ENCODE assay signal across 8 mouse cellular contexts in genomic region chr10:78464201-78464791, GRCm38 (mm10). TPM values are rescaled to one million over a fixed set of nuclear protein-coding genes. Genes with fewer than 3 reads are reported as not detected.
DNase-seq lines count a peak whose midpoint lies in the region; ATAC-seq and TF ChIP-seq lines count a peak whose summit lies in the region.

No protein-coding gene starts in this region.

- TF ChIP-seq CTCF in gastrocnemius, adult 2 months (IDR thresholded peaks at IDR 0.05): no peak
- TF ChIP-seq CTCF in thymus, adult 2 months (IDR thresholded peaks at IDR 0.05; ENCODE audit: borderline replicate concordance, control insufficient read depth, extremely low read depth, insufficient read depth, low read length, poor library complexity): no peak

- H3K27me3 ChIP-seq in thymus, adult 2 months (ENCODE audit: control insufficient read depth, insufficient read depth, low read length): no peaks in the 10 kb centered on the region
- H3K27me3 ChIP-seq in intestine, embryonic 16.5 days (replicated peaks; ENCODE audit: control insufficient read depth, insufficient read depth, low read length): no peaks in the 10 kb centered on the region
- H3K27me3 ChIP-seq in neural tube, embryonic 15.5 days (replicated peaks): no peaks in the 10 kb centered on the region

- no peaks in the 10 kb centered on the region for H3K9me3 ChIP-seq in intestine, embryonic 16.5 days (ENCODE audit: control insufficient read depth, low read length)
- no peaks in the 10 kb centered on the region for H3K9me3 ChIP-seq in neural tube, embryonic 15.5 days (replicated peaks)

- peak; percentile 22 for ATAC-seq in intestine, embryonic 16.5 days
- ATAC-seq in neural tube, embryonic 15.5 days (ENCODE audit: low FRiP score): peak; percentile 61

- WGBS in thymus, adult 2 months: 2% methylated on average over 32 of the region's 32 CpGs
- under 1% methylated on average over 32 of the region's 32 CpGs for WGBS in intestine, embryonic 16.5 days
- WGBS in neural tube, embryonic 15.5 days: 2% methylated on average over 32 of the region's 32 CpGs

- H3K4me3 ChIP-seq in gastrocnemius, adult 2 months: peak overlapping the region; percentile 93
- H3K4me3 ChIP-seq in thymus, adult 2 months (ENCODE audit: control insufficient read depth, insufficient read depth, low read length): peak overlapping the region; percentile 79
- H3K4me3 ChIP-seq in intestine, embryonic 16.5 days (ENCODE audit: low read length): peak overlapping the region; percentile 75
- H3K4me3 ChIP-seq in neural tube, embryonic 15.5 days (replicated peaks): peak overlapping the region; percentile 77

- no peak for DNase-seq in gastrocnemius, adult 2 months
- no peak for DNase-seq in gastrocnemius, adult 18-20 months (ENCODE audit: low spot score)
- DNase-seq in thymus, adult 2 months: peak; percentile 57
- no peak for DNase-seq in thymus, postnatal 25 days
- no peak for DNase-seq in MN1 (ENCODE audit: low spot score)
- DNase-seq in adrenal gland, adult 18-20 months (ENCODE audit: low spot score in 2 of 2): no peak

- H3K9ac ChIP-seq in intestine, embryonic 16.5 days (ENCODE audit: low read depth, low read length): peak overlapping the region; percentile 83
- H3K9ac ChIP-seq in neural tube, embryonic 15.5 days (replicated peaks): peak overlapping the region; percentile 70

- H3K4me2 ChIP-seq in intestine, embryonic 16.5 days (ENCODE audit: low read depth, low read length): peak overlapping the region; percentile 96
- peak overlapping the region; percentile 82 for H3K4me2 ChIP-seq in neural tube, embryonic 15.5 days

- peak overlapping the region; percentile 95 for H3K27ac ChIP-seq in gastrocnemius, adult 2 months
- H3K27ac ChIP-seq in thymus, adult 2 months (ENCODE audit: control insufficient read depth, insufficient read depth, low read length): peak overlapping the region; percentile 6; the same call in 1 of the 2 replicates
- H3K27ac ChIP-seq in intestine, embryonic 16.5 days (ENCODE audit: low read length): peak overlapping the region; percentile 92
- peak overlapping the region; percentile 81 for H3K27ac ChIP-seq in neural tube, embryonic 15.5 days (replicated peaks)

- no peaks in the 10 kb centered on the region for H3K36me3 ChIP-seq in thymus, adult 2 months (ENCODE audit: control insufficient read depth, insufficient read depth, low read length)
- no peaks in the 10 kb centered on the region for H3K36me3 ChIP-seq in intestine, embryonic 16.5 days (ENCODE audit: control insufficient read depth, insufficient read depth, low read length)
- no peaks in the 10 kb centered on the region for H3K36me3 ChIP-seq in neural tube, embryonic 15.5 days

- H3K4me1 ChIP-seq in thymus, adult 2 months (replicated peaks; ENCODE audit: control insufficient read depth, insufficient read depth, low read length): peaks cover 19% of the 10 kb centered on the region
- peaks cover 25% of the 10 kb centered on the region for H3K4me1 ChIP-seq in intestine, embryonic 16.5 days (ENCODE audit: control insufficient read depth, insufficient read depth, low read length)
- H3K4me1 ChIP-seq in neural tube, embryonic 15.5 days: peaks cover 41% of the 10 kb centered on the region

- intact Hi-C loops in gastrocnemius, adult 2 months (cut with DNase I): loop anchor here (10.0 kb wide), 1 partner anchor 111 kb away; the partner anchor contains the start of gene Ilvbl

- no peak for TF ChIP-seq POLR2A in thymus, adult 2 months (IDR thresholded peaks at IDR 0.05; ENCODE audit: control insufficient read depth, extremely low read depth, insufficient read depth, low read length, poor library complexity)

RNA-seq across cellular contexts. Expression of gene Pdxk, which starts 0.5 kb away (rescaled TPM):
- total RNA-seq in gastrocnemius, adult 2 months (2021): 10 to 100 TPM in 1 of 2 experiments, 1 to 10 TPM in 1; 5.1 to 10.4 TPM
- 1 to 10 TPM; 6.2 to 7.1 TPM for total RNA-seq in gastrocnemius, adult 18-20 months (2021)
- polyA plus RNA-seq in thymus, adult 2 months (2012; rRNA removed): 26.1 and 28.8 TPM in 2 replicates
- 35.9 and 39.9 TPM in 2 replicates for polyA plus RNA-seq in intestine, embryonic 16.5 days (2015; fragmentation: Nextera tagmentation; extraction: Ambion mirVana)
- 48.4 and 49.2 TPM in 2 replicates for polyA plus RNA-seq in neural tube, embryonic 15.5 days (2015; fragmentation: Nextera tagmentation; extraction: Ambion mirVana)
- total RNA-seq in adrenal gland, adult 18-20 months (2021): 10 to 100 TPM; 25.8 to 35.9 TPM

RNA-seq across cellular contexts. Expression of gene Cstb, which starts 38.8 kb away (rescaled TPM):
- 10 to 100 TPM; 11.9 to 15.3 TPM for total RNA-seq in gastrocnemius, adult 2 months (2021)
- total RNA-seq in gastrocnemius, adult 18-20 months (2021): 10 to 100 TPM; 10.1 to 17.7 TPM
- 212 and 247 TPM in 2 replicates for polyA plus RNA-seq in thymus, adult 2 months (2012; rRNA removed)
- polyA plus RNA-seq in intestine, embryonic 16.5 days (2015; fragmentation: Nextera tagmentation; extraction: Ambion mirVana): 288 and 325 TPM in 2 replicates
- 97.0 and 207 TPM in 2 replicates for polyA plus RNA-seq in neural tube, embryonic 15.5 days (2015; fragmentation: Nextera tagmentation; extraction: Ambion mirVana)
- total RNA-seq in adrenal gland, adult 18-20 months (2021): 100 to 1,000 TPM; 317 to 349 TPM

RNA-seq across cellular contexts. Expression of gene Rrp1, which starts 51.5 kb away (rescaled TPM):
- total RNA-seq in gastrocnemius, adult 2 months (2021): 10 to 100 TPM; 63.5 to 66.4 TPM
- 10 to 100 TPM; 60.3 to 70.5 TPM for total RNA-seq in gastrocnemius, adult 18-20 months (2021)
- 133 and 164 TPM in 2 replicates for polyA plus RNA-seq in thymus, adult 2 months (2012; rRNA removed)
- 252 and 268 TPM in 2 replicates for polyA plus RNA-seq in intestine, embryonic 16.5 days (2015; fragmentation: Nextera tagmentation; extraction: Ambion mirVana)
- polyA plus RNA-seq in neural tube, embryonic 15.5 days (2015; fragmentation: Nextera tagmentation; extraction: Ambion mirVana): 413 and 414 TPM in 2 replicates
- 100 to 1,000 TPM; 255 to 265 TPM for total RNA-seq in adrenal gland, adult 18-20 months (2021)

RNA-seq across cellular contexts. Expression of gene Olfr1358, which starts 52.9 kb away (rescaled TPM):
- total RNA-seq in gastrocnemius, adult 2 months (2021): not detected
- total RNA-seq in gastrocnemius, adult 18-20 months (2021): not detected
- polyA plus RNA-seq in thymus, adult 2 months (2012; rRNA removed): 0.09 TPM in 1 of 2 replicates, not detected in the other
- not detected in 2 replicates for polyA plus RNA-seq in intestine, embryonic 16.5 days (2015; fragmentation: Nextera tagmentation; extraction: Ambion mirVana)
- not detected in 2 replicates for polyA plus RNA-seq in neural tube, embryonic 15.5 days (2015; fragmentation: Nextera tagmentation; extraction: Ambion mirVana)
- not detected for total RNA-seq in adrenal gland, adult 18-20 months (2021)

Comparison
In these comparisons a context has a peak if more than half of its experiments do, and no peak if none do; other contexts are left out.
1. H3K27ac ChIP-seq: peak in every context shown above with its lines; median percentile 95 in gastrocnemius, adult 2 months; 92 in intestine, embryonic 16.5 days; 81 in neural tube, embryonic 15.5 days; 6 in thymus, adult 2 months.
2. RNA of gene Cstb, which starts 38.8 kb away (total RNA-seq): 317 to 349 TPM in adrenal gland, adult 18-20 months; 10.1 to 17.7 TPM in gastrocnemius, adult 18-20 months and 11.9 to 15.3 TPM in gastrocnemius, adult 2 months; every median in the first group is over 10 times any median in the second.
3. Peak in every context shown above with its lines, with median percentiles within 50 percentile points of each other: H3K4me3 ChIP-seq.